Comparison of ENCODE assay signal across 11 mouse cellular contexts in genomic region chr8:93945781-93946180, GRCm38 (mm10).
"Had no signal": no experiment of that assay in that cellular context is flagged by ENCODE, and none has a peak within 500 bp of the region (broad histone marks: within the 10 kb centered on the region; RNA-seq: fewer than 3 reads in every experiment).

No protein-coding gene starts in this region.

- H3K9ac ChIP-seq: limb, embryonic 15.5 days; liver, embryonic 13.5 days; midbrain, embryonic 12.5 days had no signal

- H3K4me2 ChIP-seq: limb, embryonic 15.5 days; liver, embryonic 13.5 days; midbrain, embryonic 12.5 days had no signal

- H3K27ac ChIP-seq: limb, embryonic 15.5 days; liver, embryonic 13.5 days; midbrain, embryonic 12.5 days had no signal

- H3K9me3 ChIP-seq: limb, embryonic 15.5 days; liver, embryonic 13.5 days; midbrain, embryonic 12.5 days had no signal

- DNase-seq: kidney, postnatal 25 days; layer of hippocampus, postnatal 36 days; liver, embryonic 13.5 days; lung, adult 18-20 months; right cerebral cortex, postnatal 4 days; spleen, adult 18-20 months; thymus, adult 18-20 months; thymus, postnatal 14 days had no signal

- H3K4me1 ChIP-seq: liver, embryonic 13.5 days had no signal

- ATAC-seq: midbrain, embryonic 16.5 days had no signal

- H3K4me3 ChIP-seq: limb, embryonic 15.5 days; liver, embryonic 13.5 days; midbrain, embryonic 12.5 days had no signal

- H3K27me3 ChIP-seq: limb, embryonic 15.5 days; liver, embryonic 13.5 days; midbrain, embryonic 12.5 days had no signal

- H3K36me3 ChIP-seq: limb, embryonic 15.5 days; liver, embryonic 13.5 days had no signal
